8 mouse cellular contexts compared by ENCODE assay signal in genomic region chr8:120484460-120484859, GRCm38 (mm10).
DNase-seq lines count a peak whose midpoint lies in the region; ATAC-seq and TF ChIP-seq lines count a peak whose summit lies in the region.

No protein-coding gene starts in this region.

- 0 out of 2 replicates have a peak, but pooled peaks have one; percentile 31 for ATAC-seq in embryonic facial prominence, embryonic 15.5 days (ENCODE audit: insufficient number of reproducible peaks, low FRiP score, low TSS enrichment, low read depth)
- ATAC-seq in hindbrain, embryonic 16.5 days: no peak

- 26% methylated on average over 6 of the region's 6 CpGs for WGBS in embryonic facial prominence, embryonic 15.5 days
- 20% methylated on average over 6 of the region's 6 CpGs for WGBS in hindbrain, embryonic 16.5 days

- TF ChIP-seq POLR2A in myocyte (IDR thresholded peaks at IDR 0.05; ENCODE audit: insufficient read length, low read depth): no peak

- peaks cover 57% of the 10 kb centered on the region for H3K4me1 ChIP-seq in embryonic facial prominence, embryonic 15.5 days
- peaks cover 32% of the 10 kb centered on the region for H3K4me1 ChIP-seq in hindbrain, embryonic 16.5 days (ENCODE audit: control insufficient read depth, insufficient read depth, low read depth, low read length)

- H3K27ac ChIP-seq in layer of hippocampus, adult 2 months: peak overlapping the region; percentile 87
- H3K27ac ChIP-seq in embryonic facial prominence, embryonic 15.5 days (replicated peaks): peak overlapping the region; percentile 68
- H3K27ac ChIP-seq in hindbrain, embryonic 16.5 days (ENCODE audit: low read depth, low read length): peak overlapping the region; percentile 67

- no peak for DNase-seq in layer of hippocampus, adult 2 months (ENCODE audit: low spot score in 2 of 2)
- DNase-seq in layer of hippocampus, adult 8-10 months (ENCODE audit: low spot score in 2 of 2): no peak
- DNase-seq in cerebellum, adult 9-11 months: no peak
- no peak for DNase-seq in lung, postnatal 25 days (ENCODE audit: low spot score)
- no peak for DNase-seq in testis, postnatal 10 days (ENCODE audit: low spot score)

- no peak overlapping the region for H3ac ChIP-seq in myocyte (ENCODE audit: control insufficient read depth, insufficient read length)

- no peaks in the 10 kb centered on the region for H3K36me3 ChIP-seq in embryonic facial prominence, embryonic 15.5 days
- no peaks in the 10 kb centered on the region for H3K36me3 ChIP-seq in hindbrain, embryonic 16.5 days (ENCODE audit: control insufficient read depth, insufficient read depth, low read length)
- H3K36me3 ChIP-seq in myocyte (ENCODE audit: control insufficient read depth, insufficient read depth): no peaks in the 10 kb centered on the region

- H3K4me2 ChIP-seq in embryonic facial prominence, embryonic 15.5 days (replicated peaks): peak overlapping the region; percentile 3; the same call in 1 of the 2 replicates
- no peak overlapping the region for H3K4me2 ChIP-seq in hindbrain, embryonic 16.5 days (ENCODE audit: low read length)
- no peak overlapping the region for H3K4me2 ChIP-seq in myocyte (ENCODE audit: low read depth)

- H3K27me3 ChIP-seq in embryonic facial prominence, embryonic 15.5 days: peaks cover 7% of the 10 kb centered on the region; the same call in 1 of the 2 replicates
- H3K27me3 ChIP-seq in hindbrain, embryonic 16.5 days (replicated peaks; ENCODE audit: control insufficient read depth, insufficient read depth, low read length): no peaks in the 10 kb centered on the region
- H3K27me3 ChIP-seq in myocyte (ENCODE audit: control insufficient read depth, insufficient read depth, insufficient read length): no peaks in the 10 kb centered on the region

- TF ChIP-seq CTCF in layer of hippocampus, adult 2 months (conservative IDR thresholded peaks at IDR 0.05): no peak

- no peak overlapping the region for H3K4me3 ChIP-seq in layer of hippocampus, adult 2 months
- H3K4me3 ChIP-seq in embryonic facial prominence, embryonic 15.5 days (replicated peaks): no peak overlapping the region
- no peak overlapping the region for H3K4me3 ChIP-seq in hindbrain, embryonic 16.5 days (ENCODE audit: low read length)
- H3K4me3 ChIP-seq in myocyte: no peak overlapping the region

- H3K9me3 ChIP-seq in embryonic facial prominence, embryonic 15.5 days (replicated peaks): no peaks in the 10 kb centered on the region
- H3K9me3 ChIP-seq in hindbrain, embryonic 16.5 days (ENCODE audit: control insufficient read depth, low read length): no peaks in the 10 kb centered on the region

- peaks cover under 1% of the 10 kb centered on the region for H3K79me2 ChIP-seq in myocyte (ENCODE audit: control insufficient read depth, insufficient read depth)

- no peak overlapping the region for H3K9ac ChIP-seq in embryonic facial prominence, embryonic 15.5 days
- peak overlapping the region; percentile 45 for H3K9ac ChIP-seq in hindbrain, embryonic 16.5 days (ENCODE audit: low read depth, low read length)

TF ChIP-seq in myocyte, 11 proteins besides CTCF, POLR2A, EP300 and RAD21:
- TF ChIP-seq TCF3 (IDR thresholded peaks at IDR 0.05; ENCODE audit: insufficient read length, low read depth) (no peak), MYOG (IDR thresholded peaks at IDR 0.05; ENCODE audit: control insufficient read depth in 1 of 3, insufficient read depth in 1 of 3, insufficient read length in 2 of 3, low read depth in 2 of 3) (peak in 2 of 3 experiments; percentile 7 to 52), MYOD1 (IDR thresholded peaks at IDR 0.05; ENCODE audit: control insufficient read depth in 1 of 3, insufficient read length in 2 of 3, low read depth in 2 of 3) (peak in 2 of 3 experiments; percentile 35 to 58), E2F4 (IDR thresholded peaks at IDR 0.05; ENCODE audit: insufficient read depth) (no peak), CEBPB (IDR thresholded peaks at IDR 0.05; ENCODE audit: insufficient read depth, poor library complexity, severe bottlenecking) (no peak)
